Mouse (Mus musculus) WW6 (cell line): Measurements from ENCODE around the gene Prkcb.

Source experiments
- DNase-seq: peaks from one replicate; pipeline ENCODE4 v3.0.0-alpha.2; 2013; ENCODE audit warnings: low read depth, low spot score

The Prkcb gene

GRCm38 (mm10) chr7:122595897-122596296 lies 307.3 kb downstream of the Prkcb start:
- no peak for DNase-seq

GRCm38 (mm10) chr7:122596596-122597170 lies 308.1 kb downstream of the Prkcb start:
- DNase-seq: no peak

- DNase-seq: no peak
Observed at GRCm38 (mm10) chr7:122597313-122597712, 308.8 kb downstream of the Prkcb start.

- DNase-seq: no peak
Observed at GRCm38 (mm10) chr7:122600856-122601255, 312.3 kb downstream of the Prkcb start.

DNA sequence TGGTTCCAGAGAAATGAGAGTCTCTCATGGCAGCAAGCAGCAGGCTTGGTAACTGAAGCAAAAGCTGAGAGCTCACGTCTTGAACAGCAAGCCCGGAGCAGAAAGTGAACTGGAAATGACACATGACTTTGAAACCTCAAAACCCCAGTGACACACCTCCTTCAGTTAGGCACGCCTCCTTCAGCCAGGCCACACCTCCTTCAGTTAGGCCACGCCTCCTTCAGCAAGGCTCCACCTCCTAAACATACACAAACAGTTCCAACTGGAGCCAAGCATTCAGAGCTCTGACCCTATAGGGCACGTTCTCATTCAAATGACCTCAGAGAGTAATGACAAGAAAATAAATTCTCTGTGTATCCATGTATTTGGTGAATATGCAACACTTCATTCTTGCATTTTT lies 316.5 kb downstream of the Prkcb start:
- no peak for DNase-seq

GRCm38 (mm10) chr7:122609420-122609819 lies 320.9 kb downstream of the Prkcb start:
- no peak for DNase-seq

DNA sequence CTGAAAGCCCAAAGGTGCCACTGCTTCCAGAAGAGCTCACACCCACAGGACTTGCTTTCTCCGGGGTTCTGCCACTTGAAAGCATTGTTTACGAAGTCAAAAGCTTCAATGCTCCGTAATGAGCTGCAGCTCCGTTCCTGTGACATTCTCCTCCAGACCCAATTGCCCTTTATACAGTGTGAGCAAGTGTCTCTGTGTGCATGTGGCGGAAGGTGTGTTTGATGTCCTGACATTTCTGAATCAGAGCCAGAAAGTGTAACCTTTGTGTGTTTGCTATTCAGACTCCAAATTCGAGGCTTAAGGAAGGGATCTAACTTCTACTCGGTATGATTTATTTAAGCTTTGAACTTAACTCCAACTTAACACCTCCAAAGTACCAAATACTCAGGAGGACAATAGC lies 321.6 kb downstream of the Prkcb start:
- no peak for DNase-seq

DNA sequence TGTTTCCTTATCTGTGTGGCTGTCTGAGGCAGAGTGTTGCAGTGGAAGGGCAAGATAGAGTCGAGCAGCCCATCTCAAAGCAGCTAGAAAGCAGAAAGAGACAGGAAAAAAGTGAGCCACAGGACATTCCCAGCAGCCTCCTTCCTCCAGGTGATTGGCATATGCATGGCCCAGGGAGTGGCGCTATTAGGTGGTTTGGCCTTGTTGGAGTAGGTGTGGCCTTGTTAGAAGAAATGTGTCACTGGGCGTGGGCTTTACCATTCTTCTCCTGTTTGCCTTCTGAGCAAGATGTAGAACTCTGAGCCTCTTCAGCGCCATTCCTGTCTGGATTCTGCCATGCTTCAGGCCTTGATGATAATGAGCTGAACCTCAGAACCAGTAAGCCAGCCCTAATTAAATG lies 325.3 kb downstream of the Prkcb start:
- DNase-seq: peak; percentile 16

DNA sequence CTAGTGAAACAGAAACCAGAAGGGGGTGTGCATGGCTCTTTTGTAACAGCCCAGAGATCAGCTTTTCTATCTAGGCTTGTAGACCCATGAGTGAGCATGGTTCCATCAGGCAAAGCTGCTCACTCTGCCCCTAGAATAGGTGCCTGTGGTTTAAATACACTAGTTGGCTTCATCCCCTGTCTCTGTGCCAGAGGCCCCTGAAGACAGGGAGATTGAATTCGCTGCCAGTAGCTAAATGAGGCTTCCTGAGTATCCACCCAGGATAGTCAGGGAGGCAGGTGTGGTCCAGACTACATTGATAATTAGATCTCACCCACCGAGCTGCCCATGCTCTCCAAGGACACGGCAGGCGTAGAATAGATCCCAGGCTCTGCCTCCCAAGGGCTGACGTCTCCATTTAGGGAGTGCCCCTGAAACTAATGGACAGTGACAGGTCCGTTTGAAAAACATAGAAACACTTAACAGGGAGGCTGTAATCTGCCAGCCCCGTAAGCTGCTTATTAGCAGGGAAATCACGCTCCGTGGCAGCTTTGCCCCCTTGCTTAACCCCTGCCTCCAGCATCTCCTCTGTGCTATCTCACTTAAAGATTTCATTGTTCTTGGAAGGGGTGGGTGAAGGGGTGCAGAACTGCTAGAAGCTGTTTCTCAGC lies 333.7 kb downstream of the Prkcb start:
- DNase-seq: no peak

DNA sequence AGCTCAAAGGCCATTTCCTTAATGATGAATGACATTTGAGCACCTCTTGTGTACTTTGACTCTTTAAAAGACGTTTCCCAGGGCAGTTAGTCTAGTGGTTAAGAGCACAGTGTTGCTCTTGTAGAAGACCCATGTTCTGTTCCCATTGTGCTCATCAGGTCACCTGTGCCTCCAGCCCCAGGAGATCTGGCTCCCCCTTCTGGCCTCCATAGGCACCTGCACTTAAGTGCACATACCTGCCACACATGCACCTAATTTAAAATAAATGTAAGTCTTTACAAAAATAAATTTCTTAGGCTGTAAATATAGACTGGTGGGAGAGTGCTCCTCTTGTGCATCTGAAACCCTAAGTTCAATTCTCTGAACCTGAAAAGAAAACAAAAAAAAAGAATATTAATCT lies 335.2 kb downstream of the Prkcb start:
- no peak for DNase-seq

GRCm38 (mm10) chr7:122628050-122628449 lies 339.5 kb downstream of the Prkcb start:
- no peak for DNase-seq

GRCm38 (mm10) chr7:122630386-122630785 lies 341.8 kb downstream of the Prkcb start:
- no peak for DNase-seq

DNA sequence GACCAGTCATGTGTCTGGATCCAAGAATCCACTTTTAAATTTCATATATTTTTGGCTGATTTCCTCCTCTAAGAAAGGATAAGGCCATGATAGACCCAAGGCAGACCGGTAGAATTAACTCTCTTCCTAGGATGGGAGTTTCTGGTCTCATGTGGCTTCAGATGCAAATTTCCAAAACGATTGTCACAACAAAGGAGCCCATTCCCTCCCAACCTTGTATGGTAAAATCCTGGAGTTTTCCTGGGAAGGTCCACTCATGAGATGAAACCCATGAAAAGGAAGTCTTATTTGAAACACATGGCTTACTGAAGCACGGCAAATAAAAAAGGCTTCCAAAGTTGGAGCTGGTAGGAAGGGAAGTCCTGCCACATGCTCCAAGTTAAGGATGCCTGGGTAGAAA lies 342.6 kb downstream of the Prkcb start:
- no peak for DNase-seq

DNA sequence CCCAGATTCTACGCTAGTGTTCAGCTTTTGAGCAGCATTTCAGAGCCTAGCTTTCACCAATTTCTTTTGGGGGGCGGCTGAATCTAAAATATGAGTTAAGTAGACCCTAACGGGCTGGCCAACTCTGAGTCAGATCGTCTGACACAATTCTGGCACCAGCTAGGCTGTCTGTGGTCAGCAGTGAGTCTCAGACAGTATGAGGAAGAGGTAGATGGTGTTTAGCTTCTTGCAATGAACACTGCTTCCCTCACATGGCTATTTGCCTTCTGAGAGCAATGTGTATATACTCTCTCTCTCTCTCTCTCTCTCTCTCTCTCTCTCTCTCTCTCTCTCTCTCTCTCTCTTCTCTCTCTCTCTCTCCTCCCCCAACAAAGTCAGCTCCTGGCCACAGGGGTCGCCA lies 344.4 kb downstream of the Prkcb start:
- no peak for DNase-seq

GRCm38 (mm10) chr7:122633463-122633862 lies 344.9 kb downstream of the Prkcb start:
- no peak for DNase-seq

- DNase-seq: no peak
Observed at GRCm38 (mm10) chr7:122643676-122644075, 355.1 kb downstream of the Prkcb start.

- DNase-seq: no peak
Observed at GRCm38 (mm10) chr7:122649306-122649705, 360.8 kb downstream of the Prkcb start.

GRCm38 (mm10) chr7:122652523-122652922 lies 364.0 kb downstream of the Prkcb start:
- no peak for DNase-seq

GRCm38 (mm10) chr7:122656671-122657070 lies 368.1 kb downstream of the Prkcb start:
- no peak for DNase-seq

GRCm38 (mm10) chr7:122657423-122658126 lies 369.0 kb downstream of the Prkcb start:
- no peak for DNase-seq

DNA sequence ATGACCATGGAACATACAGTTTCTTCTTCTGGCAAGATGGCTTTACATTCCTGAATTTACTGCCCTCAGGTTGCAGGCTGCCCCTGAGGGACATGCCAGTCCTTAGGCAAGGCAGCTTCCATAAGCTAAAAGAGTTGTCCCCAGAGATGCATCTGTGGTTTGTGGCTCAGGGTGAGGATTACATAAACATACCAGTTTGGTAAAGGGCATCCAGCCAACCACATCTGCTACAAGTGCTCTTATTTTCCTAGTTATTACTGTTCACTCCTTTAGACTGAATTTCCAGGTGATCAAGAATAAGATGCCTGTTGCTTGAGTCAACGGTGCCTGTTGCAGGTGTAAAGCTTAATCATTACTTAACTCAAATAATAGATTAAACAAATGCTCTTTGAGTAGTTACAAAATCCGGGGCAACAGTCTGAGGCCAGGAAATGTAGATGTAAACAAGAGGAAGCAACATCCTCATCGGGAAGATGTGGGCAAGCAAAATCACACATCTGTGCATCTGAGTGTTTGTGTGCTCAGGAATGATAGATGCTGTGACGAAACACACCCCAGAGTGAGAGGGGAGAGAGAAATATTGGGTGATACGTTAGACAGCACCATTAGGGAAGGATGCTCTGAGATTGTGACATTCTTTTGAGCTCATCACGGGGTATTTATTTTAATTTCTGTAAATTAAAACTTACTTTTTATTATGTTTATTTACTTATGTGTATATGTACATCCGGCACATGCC lies 376.9 kb downstream of the Prkcb start:
- DNase-seq: no peak

DNA sequence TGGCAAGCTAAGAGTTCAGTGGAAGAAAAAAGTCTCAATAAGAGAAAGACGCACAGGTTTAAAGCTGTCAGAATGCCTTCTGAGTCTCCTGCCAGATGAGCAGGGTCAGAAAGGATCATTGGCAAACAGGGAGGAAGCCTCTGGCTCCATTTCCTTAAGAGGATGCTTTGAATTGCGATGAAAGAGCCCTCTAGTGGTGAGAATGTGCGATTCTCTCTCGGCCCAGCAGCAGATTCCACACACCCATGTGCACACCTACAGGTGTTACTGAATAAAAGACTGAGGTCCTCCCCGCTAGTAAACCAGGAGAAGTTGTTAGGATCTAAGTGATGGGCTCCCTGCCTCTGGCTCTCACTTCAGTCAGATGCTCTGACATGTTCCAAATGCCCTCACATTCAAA lies 379.4 kb downstream of the Prkcb start:
- peak; percentile 26 for DNase-seq
